Mouse (Mus musculus) heart, postnatal 4 days (tissue): ENCODE results near the gene Gimap5. TPM values are rescaled to one million over a fixed set of nuclear protein-coding genes. Genes with fewer than 3 reads are reported as not detected.

ENCODE experiments used
- total RNA-seq, 2 experiments: library from RNA; stranded (reverse); gene quantifications; 2 replicates each; pipeline ENCODE4 v1.2.3; 2021

Gimap5 gene
- total RNA-seq, 2 experiments from 2014 or later: 11.6 to 11.8 TPM

Other genes with a start within 250 kb of the Gimap5 start
- 10 to 100 TPM; 14.0 to 16.4 TPM for gene Atp6v0e2, start 208.6 kb upstream of the Gimap5 start, total RNA-seq
- 1 to 10 TPM; 7.5 to 9.1 TPM for gene Lrrc61, start 191.4 kb upstream of the Gimap5 start, total RNA-seq
- gene Rarres2, start 173.4 kb upstream of the Gimap5 start, total RNA-seq: 10 to 100 TPM; 69.3 to 70.3 TPM
- not detected for gene Gm45021, start 156.6 kb upstream of the Gimap5 start, total RNA-seq
- gene Repin1, start 152.3 kb upstream of the Gimap5 start, total RNA-seq: 10 to 100 TPM; 30.4 to 31.2 TPM
- gene Gm44965, start 152.3 kb upstream of the Gimap5 start, total RNA-seq: not detected
- 1 to 10 TPM; 4.0 to 5.4 TPM for gene Zfp775, start 144.1 kb upstream of the Gimap5 start, total RNA-seq
- gene AI854703, start 119.4 kb upstream of the Gimap5 start, total RNA-seq: under 1 TPM; 0.41 to 0.50 TPM
- 1 to 10 TPM; 9.0 to 9.3 TPM for gene Gimap8, start 99.0 kb upstream of the Gimap5 start, total RNA-seq
- 1 to 10 TPM; 6.7 to 7.0 TPM for gene Gimap9, start 70.1 kb upstream of the Gimap5 start, total RNA-seq
- 10 to 100 TPM; 41.2 to 50.1 TPM for gene Gimap4, start 61.6 kb upstream of the Gimap5 start, total RNA-seq
- 10 to 100 TPM; 62.2 to 64.7 TPM for gene Gimap6, start 38.0 kb upstream of the Gimap5 start, total RNA-seq
- 1 to 10 TPM; 7.1 to 7.2 TPM for gene Gm28053, start 27.6 kb upstream of the Gimap5 start, total RNA-seq
- not detected for gene Gimap7, start 27.6 kb upstream of the Gimap5 start, total RNA-seq
- 10 to 100 TPM; 12.9 to 19.4 TPM for gene Gimap1, start 7.1 kb upstream of the Gimap5 start, total RNA-seq
- under 1 TPM; 0.38 to 0.54 TPM for gene Gimap3, start 24.7 kb downstream of the Gimap5 start, total RNA-seq
- gene Tmem176a, start 94.7 kb downstream of the Gimap5 start, total RNA-seq: 10 to 100 TPM; 33.6 to 34.8 TPM
- 10 to 100 TPM; 90.2 to 95.6 TPM for gene Tmem176b, start 95.3 kb downstream of the Gimap5 start, total RNA-seq
- gene Aoc1, start 126.7 kb downstream of the Gimap5 start, total RNA-seq: not detected
- not detected for gene 1600015I10Rik, start 183.7 kb downstream of the Gimap5 start, total RNA-seq
- not detected for gene Doxl2, start 228.8 kb downstream of the Gimap5 start, total RNA-seq
- not detected for gene Svs1, start 240.7 kb downstream of the Gimap5 start, total RNA-seq